Mouse (Mus musculus) limb, embryonic 11.5 days (tissue): ENCODE data around the gene Ripply3. TPM values are rescaled to one million over a fixed set of nuclear protein-coding genes. Genes with fewer than 3 reads are reported as not detected.
A peak's percentile ranks its signal among the peaks of the same experiment; 100 is the strongest.

ENCODE experiments used
- ATAC-seq: fragments of 200-750 bp; cut with Nextera tagmentation; 2 replicates; pipeline ENCODE4 v1.8.0; 2017; ENCODE audit warnings: low read depth; ENCODE audit not compliant: insufficient number of reproducible peaks, low FRiP score, low TSS enrichment
- DNase-seq: peaks from one replicate; pipeline ENCODE4 v3.0.0-alpha.2; 2015; ENCODE audit warnings: low spot score
- H3K27ac ChIP-seq: fragments of 300-500 bp; sonication (generic); replicated peaks from 2 replicates; pipeline ENCODE4 v1.5.1; 2014; ENCODE audit warnings: low read depth, mild to moderate bottlenecking, low read length
- H3K27me3 ChIP-seq: fragments of 300-500 bp; sonication (generic); 2 replicates; pipeline ENCODE4 v1.6.1; 2014; ENCODE audit warnings: mild to moderate bottlenecking, low read length, mixed read lengths; ENCODE audit not compliant: control insufficient read depth, insufficient read depth
- H3K36me3 ChIP-seq: fragments of 300-500 bp; sonication (generic); 2 replicates; pipeline ENCODE4 v1.6.1; 2014; ENCODE audit warnings: mild to moderate bottlenecking, low read length, moderate library complexity, mixed read lengths; ENCODE audit not compliant: control insufficient read depth, insufficient read depth
- H3K4me1 ChIP-seq: fragments of 300-500 bp; sonication (generic); 2 replicates; pipeline ENCODE4 v1.6.1; 2014; ENCODE audit warnings: low read length, mixed read lengths; ENCODE audit not compliant: control insufficient read depth, insufficient read depth
- H3K4me2 ChIP-seq: fragments of 300-500 bp; sonication (generic); 2 replicates; pipeline ENCODE4 v1.6.1; 2014; ENCODE audit warnings: low read depth, mild to moderate bottlenecking, moderate library complexity; ENCODE audit not compliant: severe bottlenecking
- H3K4me3 ChIP-seq: fragments of 300-500 bp; sonication (generic); 2 replicates; pipeline ENCODE4 v1.5.1; 2014; ENCODE audit warnings: low read depth, low read length
- H3K9ac ChIP-seq: fragments of 300-500 bp; sonication (generic); 2 replicates; pipeline ENCODE4 v1.6.1; 2014; ENCODE audit warnings: mild to moderate bottlenecking, low read length
- H3K9me3 ChIP-seq: fragments of 300-500 bp; sonication (generic); 2 replicates; pipeline ENCODE4 v1.6.1; 2016; ENCODE audit warnings: low read length; ENCODE audit not compliant: control insufficient read depth
- WGBS: fragments of 180-500 bp; shearing (Covaris S2); extraction: QIAGEN DNeasy Blood & Tissue Kit; methylation state at CpG from one replicate; pipeline ENCODE4 v1.1.7; 2014; 5-methylcytosine and 5-hydroxymethylcytosine counted together
- polyA plus RNA-seq: library from polyadenylated mRNA; unstranded; fragments of >200 nt; fragmentation: Nextera tagmentation; extraction: Ambion mirVana; gene quantifications from 2 replicates; pipeline ENCODE4 v1.2.1, GENCODE M21; 2014

Gene Ripply3
- polyA plus RNA-seq, 1 experiment from 2014 or later: 3.9 TPM

- ATAC-seq: no peak
- Histone ChIP-seq H3K4me3 (no peak overlapping the region), H3K27me3 (peaks cover 17% of the 10 kb centered on the region), H3K4me1 (peaks cover 9% of the 10 kb centered on the region; the same call in 1 of the 2 replicates), H3K36me3 (no peaks in the 10 kb centered on the region; the same call in 1 of the 2 replicates), H3K4me2 (no peak overlapping the region), H3K27ac (no peak overlapping the region), H3K9me3 (no peaks in the 10 kb centered on the region), H3K9ac (no peak overlapping the region)
- 75% methylated on average over 5 of the region's 5 CpGs for WGBS
- no peak for DNase-seq
Measured at GRCm38 (mm10) chr16:94323681-94324080, 4.5 kb upstream of the Ripply3 start.

- Histone ChIP-seq H3K27ac (no peak overlapping the region), H3K4me1 (peaks cover 9% of the 10 kb centered on the region; the same call in 1 of the 2 replicates), H3K9me3 (no peaks in the 10 kb centered on the region), H3K27me3 (peaks cover 26% of the 10 kb centered on the region), H3K4me2 (no peak overlapping the region), H3K36me3 (no peaks in the 10 kb centered on the region; the same call in 1 of the 2 replicates), H3K4me3 (no peak overlapping the region), H3K9ac (no peak overlapping the region)
- no peak for ATAC-seq
- DNase-seq: no peak
- WGBS: 84% methylated on average over 3 of the region's 3 CpGs
Measured at GRCm38 (mm10) chr16:94326008-94326407, 2.2 kb upstream of the Ripply3 start.

GRCm38 (mm10) chr16:94328881-94329867 is 954 bp downstream of the Ripply3 start:
- Histone ChIP-seq H3K9ac (no peak overlapping the region), H3K27ac (no peak overlapping the region), H3K4me2 (peak overlapping the region; percentile 5; the same call in 1 of the 2 replicates), H3K36me3 (no peaks in the 10 kb centered on the region; the same call in 1 of the 2 replicates), H3K27me3 (peaks cover 26% of the 10 kb centered on the region), H3K4me3 (no peak overlapping the region), H3K9me3 (no peaks in the 10 kb centered on the region), H3K4me1 (peaks cover 9% of the 10 kb centered on the region; the same call in 1 of the 2 replicates)
- 0 out of 2 replicates have a peak, but pooled peaks have one; percentile 35 for ATAC-seq
- peak; percentile 47 for DNase-seq
- WGBS: 7% methylated on average over 25 of the region's 25 CpGs

GRCm38 (mm10) chr16:94330429-94330828 is 2.2 kb downstream of the Ripply3 start:
- ATAC-seq: no peak
- no peak overlapping the region for H3K4me3 ChIP-seq
- H3K36me3 ChIP-seq: no peaks in the 10 kb centered on the region; the same call in 1 of the 2 replicates
- peaks cover 9% of the 10 kb centered on the region; the same call in 1 of the 2 replicates for H3K4me1 ChIP-seq
- no peak overlapping the region for H3K27ac ChIP-seq
- H3K27me3 ChIP-seq: peaks cover 26% of the 10 kb centered on the region
- 84% methylated on average over 5 of the region's 5 CpGs for WGBS
- H3K4me2 ChIP-seq: no peak overlapping the region
- H3K9me3 ChIP-seq: no peaks in the 10 kb centered on the region
- H3K9ac ChIP-seq: no peak overlapping the region
- DNase-seq: no peak

- Histone ChIP-seq H3K36me3 (no peaks in the 10 kb centered on the region; the same call in 1 of the 2 replicates), H3K4me1 (peaks cover 9% of the 10 kb centered on the region; the same call in 1 of the 2 replicates), H3K9me3 (no peaks in the 10 kb centered on the region), H3K9ac (no peak overlapping the region), H3K27me3 (peaks cover 26% of the 10 kb centered on the region), H3K4me2 (no peak overlapping the region), H3K4me3 (no peak overlapping the region), H3K27ac (no peak overlapping the region)
- no peak for ATAC-seq
- WGBS: 82% methylated on average over 9 of the region's 9 CpGs
- no peak for DNase-seq
Measured at GRCm38 (mm10) chr16:94331233-94331885, 3.1 kb downstream of the Ripply3 start.

GRCm38 (mm10) chr16:94331886-94332252 is 3.6 kb downstream of the Ripply3 start:
- DNase-seq: peak; percentile 77
- Histone ChIP-seq H3K4me2 (no peak overlapping the region), H3K27ac (no peak overlapping the region), H3K4me3 (no peak overlapping the region), H3K9me3 (no peaks in the 10 kb centered on the region), H3K9ac (no peak overlapping the region), H3K4me1 (peaks cover 9% of the 10 kb centered on the region; the same call in 1 of the 2 replicates), H3K36me3 (no peaks in the 10 kb centered on the region; the same call in 1 of the 2 replicates), H3K27me3 (peaks cover 23% of the 10 kb centered on the region)
- ATAC-seq: no peak
- WGBS: 56% methylated on average over 5 of the region's 5 CpGs

GRCm38 (mm10) chr16:94335656-94336055 is 7.4 kb downstream of the Ripply3 start:
- Histone ChIP-seq H3K4me2 (no peak overlapping the region), H3K4me3 (no peak overlapping the region), H3K9me3 (no peaks in the 10 kb centered on the region), H3K27ac (no peak overlapping the region), H3K36me3 (no peaks in the 10 kb centered on the region), H3K27me3 (no peaks in the 10 kb centered on the region; the same call in 1 of the 2 replicates), H3K9ac (no peak overlapping the region), H3K4me1 (no peaks in the 10 kb centered on the region)
- WGBS: 44% methylated on average over 5 of the region's 5 CpGs
- no peak for ATAC-seq
- DNase-seq: no peak
